Mouse (Mus musculus): Measurements from ENCODE around the gene Mrps18c. TPM values are rescaled to one million over a fixed set of nuclear protein-coding genes. Genes with fewer than 3 reads are reported as not detected.

Mrps18c gene
- polyA plus RNA-seq, 1 experiment from 2014 or later: 204 TPM

- WGBS: 82% methylated on average over 3 of the region's 3 CpGs
- H3K27me3 ChIP-seq: 0 out of 2 replicates have a peak, but pooled peaks cover 3% of the 10 kb centered on the region
- no peak for ATAC-seq (ENCODE audit: insufficient number of reproducible peaks, insufficient read depth, low FRiP score, low TSS enrichment, low read depth)
Observed at GRCm38 (mm10) chr5:100828701-100829100, 30.3 kb downstream of the Mrps18c start.

DNA sequence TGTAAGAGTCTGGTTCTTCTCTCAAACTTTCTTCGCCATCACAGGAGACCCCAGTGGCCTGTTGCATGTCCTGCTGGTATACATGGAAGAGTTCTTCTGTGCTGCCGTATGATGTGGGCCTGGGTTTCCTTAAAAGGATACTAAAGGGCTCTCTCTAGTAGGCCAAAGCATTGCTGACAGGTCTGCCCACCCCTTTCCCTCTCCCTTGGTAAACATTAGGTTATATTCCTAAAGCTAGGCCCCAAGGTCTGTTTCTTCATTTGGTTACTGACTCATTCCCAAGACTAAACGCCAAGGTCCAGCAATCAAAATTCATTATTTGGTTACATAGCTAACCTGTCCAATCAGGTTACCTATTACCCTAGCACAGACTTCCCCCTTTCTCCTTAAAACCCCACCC lies 34.3 kb downstream of the Mrps18c start:
- Histone ChIP-seq H3K27me3 (0 out of 2 replicates have a peak, but pooled peaks cover 3% of the 10 kb centered on the region), H3K36me3 (no peaks in the 10 kb centered on the region), H3K4me2 (no peak overlapping the region), H3K4me1 (replicated peaks) (0 out of 2 replicates have a peak, but pooled peaks cover 4% of the 10 kb centered on the region), H3K4me3 (replicated peaks) (no peak overlapping the region), H3K27ac (no peak overlapping the region), H3K9ac (replicated peaks) (no peak overlapping the region), H3K9me3 (no peaks in the 10 kb centered on the region)
- ATAC-seq (ENCODE audit: insufficient number of reproducible peaks, insufficient read depth, low FRiP score, low TSS enrichment, low read depth): no peak
- WGBS: 86% methylated on average over 3 of the region's 3 CpGs

More at GRCm38 (mm10) chr5:100828701-100829100, 30.3 kb downstream of the Mrps18c start:
- Histone ChIP-seq H3K36me3 (no peaks in the 10 kb centered on the region), H3K27ac (no peak overlapping the region), H3K4me2 (no peak overlapping the region), H3K4me1 (replicated peaks) (no peaks in the 10 kb centered on the region), H3K9me3 (no peaks in the 10 kb centered on the region), H3K4me3 (replicated peaks) (no peak overlapping the region), H3K9ac (replicated peaks) (no peak overlapping the region)

- no peak overlapping the region for H3K4me2 ChIP-seq
- WGBS: 80% methylated on average over 2 of the region's 2 CpGs
- no peaks in the 10 kb centered on the region for H3K9me3 ChIP-seq
- H3K9ac ChIP-seq (replicated peaks): no peak overlapping the region
- H3K27me3 ChIP-seq: 0 out of 2 replicates have a peak, but pooled peaks cover 3% of the 10 kb centered on the region
- H3K27ac ChIP-seq: no peak overlapping the region
- no peak for ATAC-seq (ENCODE audit: insufficient number of reproducible peaks, insufficient read depth, low FRiP score, low TSS enrichment, low read depth)
- H3K4me3 ChIP-seq (replicated peaks): no peak overlapping the region
- 0 out of 2 replicates have a peak, but pooled peaks cover 4% of the 10 kb centered on the region for H3K4me1 ChIP-seq (replicated peaks)
- no peaks in the 10 kb centered on the region for H3K36me3 ChIP-seq
Observed at GRCm38 (mm10) chr5:100833841-100834240, 35.4 kb downstream of the Mrps18c start.

GRCm38 (mm10) chr5:100835862-100836538 lies 37.6 kb downstream of the Mrps18c start:
- no peaks in the 10 kb centered on the region for H3K36me3 ChIP-seq
- no peak overlapping the region for H3K4me3 ChIP-seq (replicated peaks)
- H3K27ac ChIP-seq: 0 out of 2 replicates have a peak overlapping the region, but pooled peaks have one; percentile 23
- H3K9ac ChIP-seq (replicated peaks): no peak overlapping the region
- 67% methylated on average over 9 of the region's 9 CpGs for WGBS
- 0 out of 2 replicates have a peak, but pooled peaks cover 3% of the 10 kb centered on the region for H3K27me3 ChIP-seq
- H3K4me1 ChIP-seq (replicated peaks): 0 out of 2 replicates have a peak, but pooled peaks cover 4% of the 10 kb centered on the region
- H3K9me3 ChIP-seq: no peaks in the 10 kb centered on the region
- H3K4me2 ChIP-seq: no peak overlapping the region
- ATAC-seq (ENCODE audit: insufficient number of reproducible peaks, insufficient read depth, low FRiP score, low TSS enrichment, low read depth): no peak

- WGBS: 81% methylated on average over 7 of the region's 7 CpGs
- Histone ChIP-seq H3K36me3 (no peaks in the 10 kb centered on the region), H3K4me2 (no peak overlapping the region), H3K27ac (no peak overlapping the region), H3K9me3 (peaks cover 12% of the 10 kb centered on the region; the same call in 1 of the 2 replicates), H3K9ac (replicated peaks) (no peak overlapping the region), H3K4me1 (replicated peaks) (0 out of 2 replicates have a peak, but pooled peaks cover 4% of the 10 kb centered on the region), H3K27me3 (0 out of 2 replicates have a peak, but pooled peaks cover 3% of the 10 kb centered on the region), H3K4me3 (replicated peaks) (no peak overlapping the region)
- no peak for ATAC-seq (ENCODE audit: insufficient number of reproducible peaks, insufficient read depth, low FRiP score, low TSS enrichment, low read depth)
Observed at GRCm38 (mm10) chr5:100837907-100838306, 39.5 kb downstream of the Mrps18c start.

DNA sequence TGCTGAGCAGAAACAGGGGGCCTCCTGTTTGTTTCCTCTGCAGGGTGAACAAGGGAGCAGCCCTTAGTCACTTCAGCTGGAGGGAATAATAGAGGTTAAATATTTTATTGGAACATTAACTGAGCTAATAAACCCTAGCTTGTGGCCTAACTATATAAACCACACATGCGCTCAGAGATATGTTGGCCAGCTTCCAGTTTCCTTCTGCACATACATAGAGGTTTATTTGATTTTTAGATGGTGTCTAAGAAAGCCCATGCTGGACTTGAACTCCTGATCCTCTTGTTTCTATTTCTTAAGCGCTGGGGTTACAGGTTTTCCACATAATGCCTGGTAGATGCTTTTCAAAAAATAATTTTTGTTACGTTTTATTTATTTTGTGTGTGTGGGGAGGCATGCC lies 46.1 kb downstream of the Mrps18c start:
- Histone ChIP-seq H3K36me3 (no peaks in the 10 kb centered on the region), H3K9me3 (peaks cover 12% of the 10 kb centered on the region; the same call in 1 of the 2 replicates), H3K27ac (no peak overlapping the region), H3K4me1 (replicated peaks) (peaks cover 15% of the 10 kb centered on the region), H3K4me3 (replicated peaks) (no peak overlapping the region), H3K9ac (replicated peaks) (no peak overlapping the region), H3K27me3 (peaks cover 56% of the 10 kb centered on the region), H3K4me2 (peak overlapping the region; percentile 98)
- peak; percentile 52; the same call in 1 of the 2 replicates for ATAC-seq (ENCODE audit: insufficient number of reproducible peaks, insufficient read depth, low FRiP score, low TSS enrichment, low read depth)
- 42% methylated on average over 3 of the region's 3 CpGs for WGBS

GRCm38 (mm10) chr5:100845485-100845847 lies 47.0 kb downstream of the Mrps18c start, which contains the start of gene Gpat3:
Gpat3 (plus strand) TSS chr5:100845713.
- Histone ChIP-seq H3K27ac (no peak within 1 kb of the TSS), H3K4me1 (replicated peaks) (peaks cover 15% of the 10 kb centered on the region), H3K4me3 (replicated peaks) (peak within 1 kb of the TSS; percentile 62), H3K9ac (replicated peaks) (peak within 1 kb of the TSS; percentile 63), H3K27me3 (peaks cover 56% of the 10 kb centered on the region), H3K9me3 (peaks cover 12% of the 10 kb centered on the region; the same call in 1 of the 2 replicates), H3K4me2 (peak within 1 kb of the TSS; percentile 98), H3K36me3 (no peaks in the 10 kb centered on the region)
- under 1% methylated on average over 16 of the region's 16 CpGs for WGBS
- no peak for ATAC-seq (ENCODE audit: insufficient number of reproducible peaks, insufficient read depth, low FRiP score, low TSS enrichment, low read depth)

- Histone ChIP-seq H3K9me3 (peaks cover 12% of the 10 kb centered on the region; the same call in 1 of the 2 replicates), H3K4me3 (replicated peaks) (peak overlapping the region; percentile 62), H3K4me1 (replicated peaks) (peaks cover 15% of the 10 kb centered on the region), H3K27me3 (peaks cover 56% of the 10 kb centered on the region), H3K9ac (replicated peaks) (peak overlapping the region; percentile 63), H3K36me3 (no peaks in the 10 kb centered on the region), H3K27ac (no peak overlapping the region), H3K4me2 (peak overlapping the region; percentile 98)
- peak; percentile 52 for ATAC-seq (ENCODE audit: insufficient number of reproducible peaks, insufficient read depth, low FRiP score, low TSS enrichment, low read depth)
- 1% methylated on average over 52 of the region's 52 CpGs for WGBS
Observed at GRCm38 (mm10) chr5:100845848-100846598, 47.6 kb downstream of the Mrps18c start.

- peaks cover 15% of the 10 kb centered on the region for H3K4me1 ChIP-seq (replicated peaks)
- under 1% methylated on average over 22 of the region's 22 CpGs for WGBS
- H3K27me3 ChIP-seq: peaks cover 56% of the 10 kb centered on the region
- H3K9ac ChIP-seq (replicated peaks): peak overlapping the region; percentile 63
- no peak; the same call in 1 of the 2 replicates for ATAC-seq (ENCODE audit: insufficient number of reproducible peaks, insufficient read depth, low FRiP score, low TSS enrichment, low read depth)
- peak overlapping the region; percentile 98 for H3K4me2 ChIP-seq
- peaks cover 11% of the 10 kb centered on the region; the same call in 1 of the 2 replicates for H3K9me3 ChIP-seq
- no peaks in the 10 kb centered on the region for H3K36me3 ChIP-seq
- peak overlapping the region; percentile 62 for H3K4me3 ChIP-seq (replicated peaks)
- H3K27ac ChIP-seq: no peak overlapping the region
Observed at GRCm38 (mm10) chr5:100846599-100846920, 48.1 kb downstream of the Mrps18c start.

- H3K36me3 ChIP-seq: no peaks in the 10 kb centered on the region
- no peak overlapping the region; the same call in 1 of the 2 replicates for H3K9ac ChIP-seq (replicated peaks)
- 3% methylated on average over 2 of the region's 2 CpGs for WGBS
- H3K4me1 ChIP-seq (replicated peaks): peaks cover 15% of the 10 kb centered on the region
- H3K27ac ChIP-seq: no peak overlapping the region
- ATAC-seq (ENCODE audit: insufficient number of reproducible peaks, insufficient read depth, low FRiP score, low TSS enrichment, low read depth): no peak
- peaks cover 56% of the 10 kb centered on the region for H3K27me3 ChIP-seq
- peak overlapping the region; percentile 98 for H3K4me2 ChIP-seq
- peaks cover 5% of the 10 kb centered on the region; the same call in 1 of the 2 replicates for H3K9me3 ChIP-seq
- H3K4me3 ChIP-seq (replicated peaks): peak overlapping the region; percentile 62
Observed at GRCm38 (mm10) chr5:100847143-100847542, 48.7 kb downstream of the Mrps18c start.

GRCm38 (mm10) chr5:100853963-100854362 lies 55.5 kb downstream of the Mrps18c start:
- Histone ChIP-seq H3K36me3 (no peaks in the 10 kb centered on the region), H3K4me1 (replicated peaks) (no peaks in the 10 kb centered on the region), H3K4me2 (no peak overlapping the region), H3K4me3 (replicated peaks) (no peak overlapping the region), H3K9ac (replicated peaks) (no peak overlapping the region), H3K9me3 (no peaks in the 10 kb centered on the region), H3K27ac (no peak overlapping the region), H3K27me3 (peaks cover 6% of the 10 kb centered on the region)
- WGBS: 80% methylated on average over 4 of the region's 4 CpGs
- no peak for ATAC-seq (ENCODE audit: insufficient number of reproducible peaks, insufficient read depth, low FRiP score, low TSS enrichment, low read depth)

Measured in limb, embryonic 12.5 days (tissue).